Mouse (Mus musculus): ENCODE data around the gene Prcd.

The Prcd gene

DNA sequence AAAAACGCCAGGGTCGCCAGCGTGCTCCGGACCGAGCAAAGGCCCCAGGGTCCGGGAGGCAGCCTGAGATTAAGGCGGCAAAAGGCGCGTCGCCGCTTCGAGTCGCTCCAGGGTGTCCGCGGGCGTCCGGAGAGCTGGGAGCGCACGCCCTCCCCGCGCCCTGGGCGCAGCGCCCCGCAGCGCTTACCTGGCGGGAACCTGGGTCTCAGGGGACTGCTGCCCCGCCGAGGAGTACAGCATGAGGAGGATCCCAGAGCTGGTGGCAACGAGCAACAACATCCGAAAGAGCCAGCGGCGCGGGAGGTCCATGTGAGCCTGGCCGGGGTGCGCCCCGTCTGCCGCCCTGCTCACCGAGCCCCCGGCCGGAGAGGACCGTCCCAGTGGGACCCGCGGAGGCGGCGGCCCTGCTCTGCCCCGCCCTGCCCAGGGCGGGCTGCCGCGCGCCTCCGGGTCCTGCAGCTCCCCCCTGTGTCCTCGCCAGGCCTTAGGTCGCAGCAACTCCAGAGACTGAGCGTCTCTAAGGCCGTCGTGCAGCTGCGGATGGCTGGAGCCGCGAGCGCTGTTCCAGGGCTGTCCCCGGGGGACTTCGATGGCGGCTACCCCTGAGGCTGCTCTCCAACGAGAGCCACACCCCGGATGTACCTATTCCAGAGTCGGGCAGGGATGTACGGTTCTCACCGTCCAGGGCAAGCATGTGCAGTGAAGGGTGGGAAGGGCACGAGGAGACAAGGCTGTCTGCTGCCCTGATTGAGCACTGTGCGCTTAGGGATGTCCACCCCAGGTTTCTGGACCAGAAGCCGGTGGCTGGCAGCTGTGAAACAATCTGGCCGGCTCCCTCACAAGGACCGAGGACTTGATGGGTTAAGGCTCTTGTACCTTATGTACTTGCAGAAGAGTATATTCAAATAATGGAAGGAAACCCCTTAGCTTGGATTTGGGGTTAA is 41.2 kb downstream of the Prcd start:
- no peak for DNase-seq

GRCm38 (mm10) chr11:116695194-116695880 is 42.0 kb downstream of the Prcd start:
- no peak for DNase-seq

DNA sequence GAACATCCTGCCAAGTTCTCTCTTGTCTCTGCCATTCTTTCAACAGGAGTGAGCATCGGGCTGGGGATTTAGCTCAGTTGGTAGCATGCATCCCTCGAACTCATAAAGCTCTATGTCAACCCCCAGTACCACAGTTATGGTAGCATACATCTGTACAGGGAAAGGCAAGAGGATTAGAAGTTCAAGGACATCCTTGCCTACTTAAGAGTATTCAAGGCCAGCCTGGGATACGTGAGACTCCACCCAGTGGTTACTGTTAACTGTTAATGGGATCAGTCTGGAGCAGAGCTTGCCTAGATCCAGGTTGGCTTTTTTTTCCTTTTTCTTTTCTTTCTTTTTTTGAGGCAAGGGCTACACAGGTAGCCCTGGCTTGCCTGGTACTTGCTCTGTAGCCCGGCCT is 43.1 kb downstream of the Prcd start:
- no peak for DNase-seq

- no peak for DNase-seq
These were observed 44.2 kb downstream of the Prcd start for GRCm38 (mm10) chr11:116697521-116697920.

GRCm38 (mm10) chr11:116701377-116701841 is 48.1 kb downstream of the Prcd start:
- no peak for DNase-seq

DNA sequence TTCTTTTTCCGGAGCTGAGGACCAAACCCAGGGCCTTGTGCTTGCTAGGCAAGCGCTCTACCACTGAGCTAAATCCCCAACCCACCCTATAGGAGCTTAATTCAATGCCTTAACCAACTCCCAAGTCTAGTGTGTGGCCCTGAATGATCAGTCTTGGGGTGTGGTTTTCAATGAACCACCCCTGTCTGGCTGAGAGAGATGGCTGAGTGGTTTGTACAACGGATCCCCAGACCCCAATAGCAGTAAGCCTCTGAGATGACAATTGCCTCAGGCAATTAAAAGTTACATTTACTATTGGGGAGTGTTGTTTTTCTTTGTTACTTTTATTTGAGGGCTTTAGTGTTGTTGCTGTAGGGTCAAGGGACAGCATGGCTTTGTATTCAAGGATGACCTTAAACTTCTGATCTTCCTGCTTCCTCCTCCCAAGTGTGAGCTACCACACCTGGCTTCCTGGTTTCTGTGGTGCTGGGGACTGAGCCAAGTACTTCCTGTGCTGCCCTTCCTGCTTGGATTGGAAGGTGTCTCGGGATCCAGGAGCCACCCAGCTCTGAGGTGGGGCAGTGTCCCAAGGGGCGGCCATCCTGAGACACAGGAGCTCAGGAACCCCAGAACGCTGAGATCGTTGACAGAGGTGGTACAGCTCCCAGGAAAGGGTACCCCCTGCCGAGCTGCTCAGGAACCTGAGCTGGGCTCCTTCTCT is 51.2 kb downstream of the Prcd start:
- no peak for DNase-seq

DNA sequence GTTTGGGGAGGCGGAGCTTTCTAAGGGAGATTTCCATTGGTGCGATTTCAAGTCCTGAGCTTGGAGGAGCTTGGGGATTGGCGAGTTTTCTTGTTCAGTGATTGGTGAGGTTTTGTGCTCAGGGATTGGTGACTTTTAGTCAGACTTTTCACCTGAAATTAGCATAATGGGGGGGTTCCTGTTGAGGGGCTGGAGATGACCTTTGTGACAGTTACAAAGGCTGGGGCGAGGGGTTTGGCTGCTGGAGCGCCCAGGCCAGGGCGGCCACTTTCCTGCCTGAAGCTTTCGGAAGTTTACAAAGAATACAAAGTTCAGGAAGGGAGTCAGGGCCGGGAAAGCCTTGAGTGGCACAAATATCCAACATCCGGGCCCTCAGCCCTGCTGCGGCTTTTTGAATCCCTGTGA is 51.9 kb downstream of the Prcd start:
- no peak for DNase-seq

GRCm38 (mm10) chr11:116706363-116706762 is 53.0 kb downstream of the Prcd start:
- DNase-seq, result no peak

DNA sequence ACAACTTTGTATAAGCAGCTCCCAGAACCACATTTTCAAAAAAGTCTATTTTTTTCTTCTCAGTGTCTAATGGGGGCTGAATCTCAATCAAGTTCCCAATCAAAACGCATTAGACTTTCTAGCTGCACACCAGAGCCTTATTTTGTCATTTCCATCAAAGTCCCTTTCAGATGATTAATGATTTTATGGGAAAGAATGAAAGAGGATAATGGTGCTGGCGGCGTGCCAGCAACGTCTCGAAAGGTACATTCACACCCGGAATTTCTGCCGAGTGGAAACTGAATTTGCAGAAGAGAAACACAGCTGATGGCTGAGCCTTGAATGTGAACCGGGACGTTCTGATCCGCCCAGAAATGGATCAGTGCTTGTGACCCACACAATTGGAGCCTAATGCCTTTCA is 56.8 kb downstream of the Prcd start:
- DNase-seq, result no peak

DNA sequence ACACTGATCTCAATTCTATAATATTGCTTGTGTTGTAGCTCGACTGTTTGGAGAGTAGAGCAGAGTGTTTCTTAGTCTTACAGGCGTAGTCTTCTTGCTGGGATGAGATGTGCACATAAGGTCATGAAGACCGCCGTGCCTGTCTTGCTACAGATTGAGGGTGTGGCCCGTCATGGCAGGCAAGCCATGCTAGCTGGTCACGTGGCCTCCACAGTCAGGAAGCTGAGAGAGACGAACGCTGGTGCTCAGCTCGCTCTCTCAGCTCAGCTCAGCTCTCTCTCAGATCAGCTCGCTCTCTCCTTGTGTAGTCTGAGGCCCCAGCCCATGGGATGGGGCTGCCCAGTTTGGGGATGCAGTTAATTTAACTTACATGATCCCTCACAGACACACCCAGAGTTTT is 57.5 kb downstream of the Prcd start:
- DNase-seq, result no peak

DNA sequence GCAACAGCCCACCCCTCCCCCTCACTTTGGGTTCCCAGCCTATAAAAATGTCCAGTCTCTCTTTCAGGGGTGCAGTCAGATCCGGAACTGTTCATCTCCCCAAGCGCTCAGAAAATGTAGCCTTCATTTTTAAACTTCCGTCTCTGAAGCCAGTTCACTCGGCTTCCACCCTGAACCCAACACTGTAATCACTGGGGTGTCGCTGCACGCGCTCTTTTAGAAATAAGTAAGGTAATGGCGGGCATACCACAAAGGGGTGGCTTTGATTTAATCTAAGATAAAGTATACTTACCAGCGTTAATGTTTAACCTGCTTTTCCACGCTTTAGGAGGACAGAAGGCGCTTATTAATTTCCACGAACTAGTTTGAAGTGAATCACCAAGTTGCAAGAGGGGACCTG is 60.7 kb downstream of the Prcd start:
- DNase-seq, result no peak
